Mouse (Mus musculus) thymus, postnatal 10 days (tissue): ENCODE measurements at regions not wholly inside any gene's neighbourhood (a gene's known extent, or its start where the extent isn't known, plus 50 kb on each side); places are given as distances from the start of the nearest gene placed in this dataset.

Experiments used
- DNase-seq, 2 experiments: peaks; one replicate each; pipeline ENCODE4 v3.0.0; 2021; ENCODE audit warnings: low spot score in 2 of 2

DNA sequence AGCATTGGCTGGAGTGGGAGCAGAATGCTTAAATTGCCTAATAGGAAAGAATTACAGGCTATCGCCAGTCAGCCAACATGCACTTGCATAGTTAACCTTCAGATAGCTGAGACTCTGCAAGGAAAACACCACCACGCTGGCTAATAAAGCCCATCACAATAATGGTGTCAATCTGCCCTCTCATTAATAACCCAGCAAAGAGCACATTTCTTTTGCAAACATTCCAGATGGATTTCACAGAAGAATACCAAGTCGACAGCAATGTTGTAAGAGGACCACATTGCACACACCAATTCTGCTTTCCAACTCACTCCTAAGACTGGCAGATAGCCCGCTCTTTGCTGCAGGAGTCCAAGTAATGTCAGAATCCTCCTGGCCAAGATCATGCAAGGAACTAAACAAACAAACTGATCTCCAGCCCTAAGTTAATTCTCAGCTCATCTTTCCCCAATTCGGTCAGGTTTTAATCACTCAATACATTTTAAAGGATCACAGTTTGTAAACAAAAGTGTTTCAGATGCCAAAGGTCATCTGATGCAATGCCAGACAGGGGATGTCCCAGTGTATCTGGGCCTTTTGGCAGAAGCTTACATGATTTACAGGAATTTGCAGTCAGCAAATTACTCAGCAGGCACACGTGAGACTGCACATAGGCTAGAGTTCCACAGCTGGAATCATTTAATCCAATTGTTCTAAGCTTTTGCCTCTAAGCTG lies 198.4 kb downstream of the Klf6 start:
- no peak for DNase-seq

DNA sequence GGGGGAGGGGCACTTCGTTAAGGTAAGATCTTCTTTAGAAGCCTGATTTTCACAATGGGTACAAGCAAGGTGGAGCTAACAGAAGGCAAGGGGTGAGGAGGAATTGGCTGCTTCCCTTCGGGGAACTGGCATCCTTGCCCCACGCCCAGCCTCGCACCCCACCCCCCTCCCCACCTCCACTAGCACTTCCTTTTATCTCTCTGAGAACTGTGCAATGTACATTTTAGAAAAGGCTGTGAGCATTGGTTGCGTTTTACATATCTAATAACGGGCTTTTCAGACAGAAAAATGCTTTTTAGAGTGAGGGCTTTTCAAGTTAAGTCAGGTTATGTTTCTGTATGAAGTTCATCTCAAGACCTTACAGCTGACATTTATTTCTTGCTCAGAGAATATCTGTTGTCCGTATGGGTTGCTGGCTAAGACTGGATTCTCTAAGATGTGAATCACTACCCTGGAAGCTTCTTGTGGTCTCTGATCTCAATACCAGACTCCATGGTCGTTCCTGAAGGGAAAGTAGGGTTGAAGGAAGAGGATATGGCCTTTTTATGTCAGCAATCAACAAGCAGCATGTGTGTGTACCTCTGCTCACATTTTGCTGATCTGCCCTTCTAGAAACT lies 199.1 kb downstream of the Klf6 start:
- no peak for DNase-seq

DNA sequence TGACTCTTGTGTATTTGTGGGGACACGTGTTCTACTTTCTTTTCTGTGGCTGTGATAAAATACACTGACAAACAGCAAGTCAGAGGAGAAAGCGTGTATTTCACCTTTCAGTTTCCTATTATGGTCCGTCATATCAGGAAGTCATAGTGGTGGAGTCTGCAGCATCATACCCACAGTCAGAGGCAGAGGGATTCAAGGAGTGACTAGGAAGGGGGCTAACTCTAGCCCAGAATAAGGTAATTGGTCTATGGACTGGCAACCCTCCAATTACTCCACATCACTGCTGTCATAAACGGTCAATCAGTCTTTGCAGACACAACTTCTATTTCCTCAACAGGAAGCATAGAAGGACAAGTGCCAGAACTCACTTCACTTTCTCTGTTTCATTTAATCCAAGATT lies 201.0 kb downstream of the Klf6 start:
- no peak for DNase-seq

DNA sequence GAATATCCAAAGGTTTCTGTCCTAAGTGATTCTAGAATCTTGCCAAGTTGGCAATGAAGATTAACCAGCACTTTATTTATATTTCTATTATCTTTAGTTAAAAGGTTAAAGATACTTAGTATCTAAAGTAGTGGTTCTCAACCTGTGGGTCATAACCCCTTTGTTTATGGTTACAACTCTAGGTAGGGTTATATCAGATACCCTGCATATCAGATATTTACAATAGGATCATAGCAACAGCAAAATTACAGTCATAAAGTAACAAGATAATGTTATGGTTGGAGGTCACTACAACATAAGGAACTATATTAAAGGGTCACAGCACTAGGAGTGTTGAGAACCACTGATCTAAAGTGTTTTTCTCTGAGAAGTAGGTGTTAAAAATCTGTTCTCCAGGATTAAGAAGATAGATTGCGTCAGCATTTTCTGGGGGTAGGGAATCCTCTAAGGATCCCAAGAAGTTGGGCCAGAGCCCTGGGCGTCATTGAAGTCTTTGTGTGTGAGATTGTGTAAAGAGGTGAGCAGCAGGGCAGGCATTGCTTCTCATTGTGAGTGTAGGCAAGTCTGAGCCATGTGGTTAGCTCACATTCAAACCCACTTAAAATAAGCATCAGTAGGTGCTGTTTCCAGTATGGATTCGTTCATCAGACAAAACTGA lies 201.6 kb downstream of the Klf6 start:
- no peak for DNase-seq

DNA sequence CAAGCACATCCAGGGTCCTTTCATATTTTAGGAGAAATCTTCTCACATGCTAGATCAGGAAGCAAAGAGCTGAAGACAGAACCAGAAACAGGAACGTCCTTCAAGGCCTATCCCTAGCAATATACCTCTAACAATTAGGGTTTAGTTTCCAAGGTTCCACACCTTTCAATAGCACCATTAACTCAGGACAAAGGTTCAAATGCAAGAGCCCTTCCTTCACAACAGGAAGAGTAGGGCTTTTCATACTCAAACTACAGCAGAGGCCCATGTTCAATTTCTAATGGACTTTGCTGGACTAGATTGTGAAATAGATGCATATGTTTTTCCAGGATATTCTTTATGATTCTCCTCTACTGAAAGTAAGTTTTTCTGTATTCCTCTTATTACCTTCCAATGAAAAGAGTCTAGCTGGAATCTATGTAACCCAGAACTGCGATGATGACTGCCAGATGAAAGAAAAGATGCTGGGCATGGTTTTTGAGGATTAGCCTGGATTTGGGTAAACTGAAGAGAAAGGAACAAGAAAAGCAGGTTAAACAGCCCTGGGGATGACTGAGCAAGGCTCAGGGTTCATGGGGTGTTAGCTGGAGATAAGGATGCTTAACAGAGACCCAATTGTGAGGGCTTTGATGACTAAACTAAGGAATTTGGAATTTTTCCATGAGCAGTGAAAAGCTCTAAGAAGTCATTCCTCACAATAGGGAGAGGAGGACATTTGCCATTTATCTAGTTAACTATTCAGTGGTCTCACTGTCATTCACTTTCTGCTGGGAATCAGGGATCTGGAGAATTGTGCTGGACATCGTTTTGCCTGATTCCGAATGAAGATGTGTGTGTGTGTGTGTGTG lies 215.9 kb downstream of the Klf6 start:
- DNase-seq, result no peak

DNA sequence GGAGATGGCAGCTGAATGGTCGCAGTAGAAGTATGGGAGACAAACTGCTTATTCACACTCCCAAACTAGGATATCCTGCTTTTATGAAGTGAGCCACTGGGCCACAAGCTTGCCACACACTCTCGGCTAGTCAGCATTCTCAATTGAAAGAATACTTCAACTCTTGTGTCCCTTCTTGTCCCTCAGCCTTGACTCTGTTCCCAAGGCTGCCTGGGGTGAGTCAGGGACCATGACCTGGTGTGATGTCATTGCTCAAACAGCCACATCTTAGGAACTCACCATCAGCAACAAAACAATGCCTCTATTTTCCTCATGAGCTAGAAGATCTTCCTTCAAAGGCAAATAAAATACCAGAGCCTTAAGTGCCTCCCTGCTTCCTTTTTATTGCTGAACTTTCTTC lies 224.6 kb downstream of the Klf6 start:
- no peak for DNase-seq

DNA sequence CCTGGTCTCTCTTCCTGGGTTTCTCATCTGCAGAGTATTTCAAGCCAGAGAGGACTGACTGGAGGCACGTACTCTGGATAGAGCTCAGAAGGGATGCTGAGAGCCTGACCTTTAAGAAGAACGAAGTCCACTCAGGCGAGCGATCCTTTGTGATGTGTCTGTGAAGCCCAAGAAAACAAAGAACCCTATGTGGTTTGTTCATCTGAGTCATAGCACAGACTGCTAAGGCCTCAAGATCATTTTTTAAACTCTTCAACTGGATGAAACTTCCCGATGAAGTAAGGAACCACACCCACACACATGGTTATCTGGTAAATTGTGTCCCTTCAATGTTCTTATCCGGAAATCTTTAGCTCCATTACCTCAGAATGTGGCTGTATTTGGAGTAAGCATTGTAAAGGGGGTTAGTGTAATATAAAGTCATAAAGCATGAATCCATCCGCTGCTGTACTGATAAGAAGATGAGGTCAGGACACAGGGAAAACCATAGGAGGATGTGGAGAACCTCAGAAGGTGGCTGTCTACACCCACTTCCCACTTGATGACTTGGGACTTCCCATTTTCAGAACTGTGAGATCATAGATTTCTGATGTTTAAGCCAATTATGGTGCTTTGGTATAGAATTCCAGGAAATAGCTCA lies 247.9 kb downstream of the Klf6 start:
- no peak for DNase-seq

DNA sequence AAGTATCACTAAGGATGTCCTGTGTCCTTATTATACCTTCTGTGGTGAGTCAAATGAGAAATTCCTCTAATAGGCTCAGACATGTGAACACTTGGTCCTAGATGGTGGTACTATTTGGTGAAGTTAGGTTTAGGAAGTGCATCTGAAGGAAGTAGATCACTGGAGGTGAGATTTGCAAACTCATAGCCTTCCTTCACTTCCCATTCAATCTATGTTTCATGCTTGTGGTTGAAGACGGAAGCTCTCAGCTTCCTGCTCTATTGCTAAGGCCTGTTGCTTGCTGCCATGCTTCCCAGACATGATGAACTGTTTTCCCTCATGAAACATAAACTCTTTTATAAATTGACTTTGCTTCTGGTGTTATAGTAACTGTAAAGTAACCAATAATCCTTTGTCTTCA lies 258.4 kb downstream of the Klf6 start:
- no peak for DNase-seq

DNA sequence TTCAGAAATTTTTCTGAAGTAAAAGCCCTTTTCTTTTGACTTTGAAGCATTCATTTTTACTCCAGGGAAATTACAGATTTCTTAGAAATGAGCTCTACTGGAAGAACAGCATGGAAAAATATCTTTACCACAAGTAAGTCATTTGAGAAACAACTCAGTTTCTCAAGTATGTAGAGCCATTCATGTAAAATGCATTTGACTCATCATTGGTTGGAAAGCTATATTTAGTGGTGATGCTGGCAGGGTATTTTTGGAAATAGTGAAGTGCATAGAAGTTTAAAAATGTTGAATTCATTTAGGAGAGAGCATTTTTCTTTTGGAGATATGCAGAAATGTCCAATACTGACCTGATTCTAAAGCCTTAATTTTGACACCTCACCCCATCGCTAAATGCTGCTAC lies 266.0 kb downstream of the Klf6 start:
- DNase-seq, result no peak

DNA sequence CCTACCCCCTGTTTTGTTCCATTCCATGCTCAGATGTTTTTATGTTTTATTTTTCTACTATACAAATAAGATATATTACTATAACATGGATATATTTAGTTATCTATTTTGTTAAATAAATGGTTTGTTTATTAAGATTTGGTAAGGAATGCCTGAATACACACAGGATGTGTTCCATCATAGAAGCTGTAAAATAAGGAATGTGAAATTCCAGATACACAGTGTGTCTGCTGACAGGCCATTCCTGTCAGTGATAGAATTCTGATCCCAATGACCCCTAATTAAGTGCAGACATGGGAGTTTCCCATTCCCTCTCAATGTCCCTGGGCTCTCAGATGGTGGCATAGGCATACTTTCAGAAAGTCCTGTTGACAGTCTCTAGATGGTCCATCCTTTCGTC lies 267.6 kb downstream of the Klf6 start:
- no peak for DNase-seq

DNA sequence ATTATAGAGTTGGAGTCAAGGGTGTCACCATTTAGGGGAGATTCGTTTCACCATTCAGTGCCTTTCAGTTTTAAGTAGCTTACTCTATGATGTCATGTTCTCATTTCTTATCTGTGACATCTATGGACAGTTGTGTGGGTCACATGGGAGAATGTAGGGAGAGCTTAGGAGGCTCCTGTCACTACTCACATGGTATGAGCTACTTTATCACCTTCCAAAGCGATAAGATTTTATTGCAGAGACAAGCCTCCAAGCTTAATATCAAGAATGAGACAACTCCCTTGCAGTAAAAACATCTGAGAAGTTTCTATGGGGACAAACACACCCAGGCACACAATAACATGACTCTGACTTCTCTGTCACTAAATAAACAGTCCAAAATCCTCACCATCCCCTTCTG lies 270.1 kb downstream of the Klf6 start:
- DNase-seq, result no peak

DNA sequence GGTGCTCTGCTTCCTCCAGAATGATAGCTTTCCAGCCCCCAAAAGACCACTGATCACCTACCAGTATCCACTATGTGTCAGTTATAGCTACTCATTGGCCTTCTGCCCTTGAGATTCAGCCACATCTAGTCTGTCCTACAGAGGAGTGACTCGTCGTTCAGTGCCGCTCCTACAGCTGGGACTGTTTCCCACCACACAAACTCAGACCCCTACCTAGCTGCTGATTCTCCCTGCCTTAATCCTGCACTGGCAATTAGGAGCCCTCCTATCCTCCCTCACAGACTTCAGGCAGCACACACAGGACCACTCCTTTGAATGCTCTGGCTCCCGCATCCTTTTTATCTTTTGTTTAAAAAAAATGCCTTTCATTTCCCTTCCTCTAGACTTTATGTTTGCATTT lies 275.9 kb downstream of the Klf6 start:
- no peak for DNase-seq

DNA sequence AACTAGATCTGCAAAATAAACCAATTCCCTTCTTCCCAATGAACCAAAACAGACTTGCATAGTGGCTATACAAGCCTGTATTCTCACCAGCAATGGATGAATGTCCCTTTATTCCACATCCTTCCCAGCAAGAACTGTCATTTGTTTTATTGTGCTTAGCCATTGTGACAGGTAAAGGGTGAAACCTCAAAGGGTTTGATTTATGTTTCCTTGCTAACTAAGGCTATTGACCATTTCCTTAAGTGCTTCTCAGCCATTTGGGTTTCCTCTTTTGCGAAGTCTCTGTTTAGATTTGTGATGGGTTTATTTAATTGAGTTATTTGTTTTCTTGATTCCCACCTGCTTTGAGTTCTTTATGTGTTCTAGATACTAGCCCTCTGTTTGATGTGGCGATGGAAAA lies 281.5 kb downstream of the Klf6 start:
- DNase-seq, result no peak

DNA sequence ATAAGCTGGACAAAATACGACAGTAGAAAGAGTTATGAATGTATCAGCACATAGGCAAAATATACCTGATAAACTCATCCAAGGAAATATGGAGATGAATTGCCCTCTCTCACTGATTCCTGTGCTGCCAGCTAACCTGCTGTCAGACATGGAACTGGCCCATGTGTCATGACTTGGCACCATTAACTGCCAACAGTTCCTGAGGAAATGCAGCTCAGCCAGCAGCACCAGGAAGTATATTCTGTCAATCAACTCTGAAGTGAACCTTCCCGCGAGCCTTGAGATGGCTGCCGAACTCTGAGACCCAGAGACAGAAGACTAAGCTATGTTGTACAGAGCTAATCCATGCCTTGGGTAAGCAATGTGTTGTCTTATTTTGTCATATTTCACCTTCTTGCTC lies 292.4 kb downstream of the Klf6 start:
- no peak for DNase-seq

DNA sequence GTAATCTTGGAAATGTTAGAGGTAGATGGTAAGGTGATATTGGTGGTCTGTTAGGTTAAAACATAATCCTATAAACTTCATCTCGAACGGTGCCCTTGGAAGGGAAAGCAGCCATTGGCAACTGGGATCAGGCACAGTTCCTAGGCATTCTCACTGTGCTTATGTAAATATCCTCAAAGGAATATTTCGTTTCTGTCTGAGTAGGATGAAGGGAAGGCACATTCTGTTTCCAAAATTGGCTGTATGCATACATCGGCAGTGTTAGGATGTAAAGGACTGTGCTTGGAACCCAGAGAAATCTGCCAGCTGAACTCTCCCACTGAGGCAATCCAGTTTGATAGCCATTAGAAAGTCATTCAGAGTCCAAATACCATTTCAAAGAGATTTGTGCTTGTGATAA lies 294.9 kb downstream of the Klf6 start:
- DNase-seq, result no peak

DNA sequence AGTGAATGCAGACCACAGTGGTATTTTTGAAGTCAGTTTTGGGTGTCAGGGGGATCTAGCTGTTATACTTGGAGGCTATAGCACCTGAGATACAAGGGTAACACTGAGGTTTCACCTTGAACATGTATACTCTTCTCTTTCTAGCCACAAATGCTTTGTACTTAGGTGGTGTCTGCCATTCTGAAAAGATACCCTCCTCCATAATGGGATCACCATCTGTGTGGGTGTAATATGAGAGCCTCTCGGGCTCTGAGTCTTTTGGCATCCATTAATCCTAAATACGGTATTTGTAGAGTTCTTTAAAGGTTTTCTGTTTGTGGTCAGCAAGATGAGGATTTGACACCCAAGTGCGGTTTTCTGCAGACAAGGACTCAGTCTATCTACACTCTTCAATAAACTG lies 295.7 kb downstream of the Klf6 start:
- DNase-seq, result no peak

DNA sequence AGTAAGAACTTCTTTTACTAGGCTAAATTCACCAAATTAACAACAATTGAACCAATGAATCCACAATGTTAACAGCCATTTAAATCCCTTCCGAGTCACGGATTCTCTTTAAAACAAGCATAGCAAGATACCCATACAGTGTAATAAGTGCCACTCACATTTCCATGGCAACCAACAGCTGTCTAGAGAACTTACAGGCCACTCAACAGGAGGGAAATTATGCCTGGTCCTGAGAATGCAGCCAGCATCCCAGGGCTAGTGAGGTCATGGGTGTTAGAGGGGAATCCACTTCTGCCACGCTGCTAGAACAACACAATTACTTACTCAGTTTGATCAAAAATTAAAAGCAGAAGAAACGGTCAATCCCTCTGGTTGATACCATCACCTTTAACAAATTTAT lies 296.7 kb downstream of the Klf6 start:
- DNase-seq, result no peak

DNA sequence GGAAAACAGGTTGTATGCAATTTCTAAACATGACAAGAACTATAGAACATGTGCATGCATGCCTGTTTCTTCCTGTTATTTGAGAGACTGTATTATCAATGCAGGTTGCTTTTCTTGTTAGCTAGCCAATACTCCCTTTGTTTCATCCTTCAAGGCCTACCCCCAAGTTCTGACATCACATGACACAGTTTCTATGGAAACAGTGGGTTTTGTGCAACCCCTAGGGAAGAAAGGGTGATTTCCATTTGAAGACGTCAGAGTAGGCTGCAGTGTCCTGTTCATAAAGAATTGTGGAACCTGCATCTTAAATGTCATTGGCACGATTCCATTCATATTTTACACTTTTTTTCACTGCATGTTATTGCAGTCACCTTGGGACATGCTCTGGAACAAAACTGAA lies 298.1 kb downstream of the Klf6 start:
- DNase-seq, result no peak

DNA sequence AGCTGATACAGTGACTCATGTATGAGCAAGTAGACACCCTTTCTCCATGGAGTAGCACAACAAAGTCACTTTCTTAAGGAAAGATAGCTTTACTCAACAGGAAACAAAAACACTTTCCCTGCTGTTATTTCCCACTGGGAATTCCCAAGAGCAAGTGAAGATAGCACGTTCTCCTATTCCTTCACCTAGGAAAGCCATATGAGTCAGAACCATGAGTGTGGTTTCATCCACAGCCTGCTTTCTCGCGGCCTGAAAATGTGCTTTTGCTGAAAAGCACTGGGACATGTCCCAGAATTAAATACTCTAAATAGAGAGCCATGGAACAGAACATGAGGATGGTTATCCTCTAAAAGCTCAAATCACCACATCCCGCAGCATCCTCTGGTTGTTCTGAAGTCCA lies 304.6 kb downstream of the Klf6 start:
- DNase-seq, result no peak

DNA sequence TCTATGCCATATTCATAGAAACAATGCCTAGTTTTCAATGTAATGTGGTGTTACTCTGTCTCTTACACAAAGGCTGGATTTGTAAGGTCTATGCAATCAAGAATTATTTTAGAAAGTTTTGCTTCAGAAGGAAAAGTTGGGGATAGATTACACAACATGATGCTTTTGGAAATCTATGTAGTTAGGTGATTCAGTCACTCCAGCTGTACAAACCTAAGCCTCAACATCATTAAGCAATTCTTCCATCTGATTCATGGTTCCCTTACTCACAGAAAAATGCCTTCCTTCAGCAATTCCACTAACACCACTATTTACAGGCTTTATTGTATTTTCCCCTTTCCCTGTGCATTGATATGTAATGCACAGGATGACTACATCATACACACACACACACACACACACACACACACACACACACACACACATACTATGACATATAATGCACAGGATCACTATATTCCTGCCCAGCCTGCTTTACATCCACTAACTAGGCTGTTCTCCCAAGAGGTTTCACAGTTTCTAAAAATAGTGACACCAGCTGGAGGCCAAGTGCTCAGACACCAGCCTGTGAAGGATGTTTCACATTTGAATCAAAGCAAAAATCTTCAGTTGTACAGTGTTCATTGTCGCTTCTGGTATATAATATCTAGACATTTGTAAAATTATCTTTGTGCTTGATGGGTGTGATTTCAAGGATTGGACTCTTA lies 305.9 kb downstream of the Klf6 start:
- DNase-seq, result no peak

DNA sequence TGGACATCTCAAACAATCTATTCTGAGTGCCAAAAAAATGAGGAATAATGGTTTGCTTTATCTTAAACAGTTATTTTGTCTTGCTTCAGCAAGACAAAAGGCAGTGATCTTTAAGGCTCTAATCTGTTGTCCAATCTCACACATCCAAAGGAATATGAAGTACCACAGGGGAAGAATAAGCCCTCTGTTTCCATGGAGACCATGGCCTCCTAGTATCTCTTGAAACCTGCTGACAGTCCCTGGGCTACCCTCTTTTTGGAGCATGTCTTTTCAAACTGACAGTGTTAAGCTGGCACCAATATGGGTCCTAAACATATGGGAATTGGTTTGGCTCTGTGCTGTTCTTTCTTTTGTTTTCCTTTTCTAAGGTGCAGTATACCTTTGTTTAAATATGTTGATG lies 311.8 kb downstream of the Klf6 start:
- DNase-seq, result no peak
